Mouse (Mus musculus) limb, embryonic 14.5 days (tissue): ENCODE results near the gene Pex11b. TPM values are rescaled to one million over a fixed set of nuclear protein-coding genes. Genes with fewer than 3 reads are reported as not detected.

Experiments
- ATAC-seq: fragments of 200-750 bp; cut with Nextera tagmentation; 2 replicates; pipeline ENCODE4 v1.8.0; 2017; ENCODE audit warnings: low read depth, moderate number of reproducible peaks, moderate TSS enrichment; ENCODE audit not compliant: low FRiP score
- DNase-seq: peaks from one replicate; pipeline ENCODE4 v3.0.0-alpha.2; 2015; ENCODE audit warnings: low spot score
- H3K27ac ChIP-seq: fragments of 300-500 bp; sonication (generic); replicated peaks from 2 replicates; pipeline ENCODE4 v1.5.1; 2014; ENCODE audit warnings: low read depth, mild to moderate bottlenecking, low read length, moderate library complexity, mixed read lengths
- H3K27me3 ChIP-seq: fragments of 300-500 bp; sonication (generic); 2 replicates; pipeline ENCODE4 v1.6.1; 2014; ENCODE audit warnings: low read length, mixed read lengths; ENCODE audit not compliant: control insufficient read depth, insufficient read depth
- H3K36me3 ChIP-seq: fragments of 300-500 bp; sonication (generic); 2 replicates; pipeline ENCODE4 v1.6.1; 2014; ENCODE audit warnings: mild to moderate bottlenecking, low read length, moderate library complexity, mixed read lengths; ENCODE audit not compliant: control insufficient read depth, insufficient read depth
- H3K4me1 ChIP-seq: fragments of 300-500 bp; sonication (generic); 2 replicates; pipeline ENCODE4 v1.6.1; 2014; ENCODE audit warnings: antibody characterized with exemption, low read length, mixed read lengths; ENCODE audit not compliant: control insufficient read depth, insufficient read depth
- H3K4me2 ChIP-seq: fragments of 300-500 bp; sonication (generic); replicated peaks from 2 replicates; pipeline ENCODE4 v1.6.1; 2014; ENCODE audit warnings: low read depth, mild to moderate bottlenecking, low read length, moderate library complexity; ENCODE audit not compliant: severe bottlenecking
- H3K4me3 ChIP-seq: fragments of 300-500 bp; sonication (generic); replicated peaks from 2 replicates; pipeline ENCODE4 v1.5.1; 2014; ENCODE audit warnings: low read length
- H3K9ac ChIP-seq: fragments of 300-500 bp; sonication (generic); 2 replicates; pipeline ENCODE4 v1.6.1; 2014; ENCODE audit warnings: mild to moderate bottlenecking, low read depth, low read length, moderate library complexity; ENCODE audit not compliant: severe bottlenecking
- H3K9me3 ChIP-seq: fragments of 300-500 bp; sonication (generic); 2 replicates; pipeline ENCODE4 v1.6.1; 2016; ENCODE audit warnings: low read length; ENCODE audit not compliant: control insufficient read depth
- POLR2A ChIP-seq: fragments of 200-500 bp; IDR thresholded peaks from 2 replicates; pipeline ENCODE4 v1.8.0; 2012; ENCODE audit warnings: inconsistent platforms, mild to moderate bottlenecking, moderate library complexity, borderline replicate concordance; ENCODE audit not compliant: insufficient read depth, insufficient read length; ENCODE audit errors: extremely low read depth
- WGBS: fragments of 180-500 bp; shearing (Covaris S2); extraction: QIAGEN DNeasy Blood & Tissue Kit; methylation state at CpG from one replicate; pipeline ENCODE4 v1.1.7; 2014; 5-methylcytosine and 5-hydroxymethylcytosine counted together
- polyA plus RNA-seq, 2 experiments: library from polyadenylated mRNA; depleted of rRNA in 1 of 2; stranded (reverse) in 1 of 2; unstranded in 1 of 2; fragments of >200 nt; fragmentation: Nextera tagmentation in 1 of 2; extraction: Ambion mirVana in 1 of 2; gene quantifications; 2 replicates each; pipeline versions ENCODE4 v1.2.1 to v1.2.3; 2012 to 2014

Pex11b gene
- polyA plus RNA-seq, 2 experiments = 53.0 to 62.2 TPM

- DNase-seq (no peak), ATAC-seq (no peak)
- 0 out of 2 replicates have a peak, but pooled peaks cover 3% of the 10 kb centered on the region for H3K9me3 ChIP-seq
- H3K36me3 ChIP-seq = peaks cover 62% of the 10 kb centered on the region
- 87% methylated on average over 1 of the region's 1 CpGs for WGBS
- H3K9ac ChIP-seq = no peak overlapping the region
- H3K4me1 ChIP-seq = peaks cover 13% of the 10 kb centered on the region
- no peak overlapping the region for H3K27ac ChIP-seq
- no peak for TF ChIP-seq POLR2A
- H3K4me2 ChIP-seq = no peak overlapping the region
- no peaks in the 10 kb centered on the region for H3K27me3 ChIP-seq
- no peak overlapping the region for H3K4me3 ChIP-seq
These were observed 4.0 kb downstream of the Pex11b start for GRCm38 (mm10) chr3:96639219-96639618.

- H3K4me3 ChIP-seq = peak within 1 kb of the TSS; percentile 15
- TF ChIP-seq POLR2A = no peak
- H3K36me3 ChIP-seq = peaks cover 46% of the 10 kb centered on the region
- H3K4me2 ChIP-seq = peak within 1 kb of the TSS; percentile 10; the same call in 1 of the 2 replicates
- ATAC-seq = peak; percentile 72
- DNase-seq = peak; percentile 63
- H3K9ac ChIP-seq = no peak within 1 kb of the TSS
- H3K9me3 ChIP-seq = no peaks in the 10 kb centered on the region
- 65% methylated on average over 7 of the region's 7 CpGs for WGBS
- 0 out of 2 replicates have a peak, but pooled peaks cover 5% of the 10 kb centered on the region for H3K4me1 ChIP-seq
- H3K27ac ChIP-seq = no peak within 1 kb of the TSS
- H3K27me3 ChIP-seq = no peaks in the 10 kb centered on the region
These were observed 10.0 kb downstream of the Pex11b start, which contains the start of gene Itga10 for GRCm38 (mm10) chr3:96645018-96645649. Gene Itga10, plus strand, starts transcription at chr3:96645584.

- TF ChIP-seq POLR2A = no peak
- ATAC-seq = no peak
- H3K4me3 ChIP-seq = no peak overlapping the region
- peaks cover 35% of the 10 kb centered on the region for H3K36me3 ChIP-seq
- WGBS = 90% methylated on average over 3 of the region's 3 CpGs
- H3K4me1 ChIP-seq = 0 out of 2 replicates have a peak, but pooled peaks cover 5% of the 10 kb centered on the region
- H3K27me3 ChIP-seq = no peaks in the 10 kb centered on the region
- no peak overlapping the region for H3K27ac ChIP-seq
- no peak for DNase-seq
- H3K9ac ChIP-seq = no peak overlapping the region
- no peaks in the 10 kb centered on the region for H3K9me3 ChIP-seq
- H3K4me2 ChIP-seq = no peak overlapping the region
These were observed 12.2 kb downstream of the Pex11b start for GRCm38 (mm10) chr3:96647365-96647764.

GRCm38 (mm10) chr3:96660901-96661300, 25.7 kb downstream of the Pex11b start:
- no peak for TF ChIP-seq POLR2A
- H3K27me3 ChIP-seq = no peaks in the 10 kb centered on the region
- peaks cover 16% of the 10 kb centered on the region for H3K4me1 ChIP-seq
- no peak overlapping the region for H3K9ac ChIP-seq
- H3K27ac ChIP-seq = no peak overlapping the region
- H3K4me3 ChIP-seq = no peak overlapping the region
- ATAC-seq = no peak
- H3K4me2 ChIP-seq = no peak overlapping the region
- H3K36me3 ChIP-seq = 0 out of 2 replicates have a peak, but pooled peaks cover 4% of the 10 kb centered on the region
- WGBS = 84% methylated on average over 2 of the region's 2 CpGs
- no peaks in the 10 kb centered on the region for H3K9me3 ChIP-seq
- DNase-seq = no peak

GRCm38 (mm10) chr3:96662731-96663316, 27.6 kb downstream of the Pex11b start:
- 45% methylated on average over 8 of the region's 8 CpGs for WGBS
- no peaks in the 10 kb centered on the region for H3K9me3 ChIP-seq
- peak overlapping the region; percentile 86 for H3K27ac ChIP-seq
- H3K36me3 ChIP-seq = no peaks in the 10 kb centered on the region
- no peak for ATAC-seq
- H3K4me3 ChIP-seq = peak overlapping the region; percentile 23
- H3K4me1 ChIP-seq = peaks cover 16% of the 10 kb centered on the region
- peak overlapping the region; percentile 52 for H3K4me2 ChIP-seq
- H3K9ac ChIP-seq = peak overlapping the region; percentile 37; the same call in 1 of the 2 replicates
- TF ChIP-seq POLR2A = no peak
- H3K27me3 ChIP-seq = no peaks in the 10 kb centered on the region
- DNase-seq = no peak
